Mouse (Mus musculus) thymus, postnatal 4 days (tissue): ENCODE measurements around the gene B3gat1.

Experiments
- DNase-seq: peaks from one replicate; pipeline ENCODE4 v3.0.0; 2021

B3gat1 gene

GRCm38 (mm10) chr9:26733206-26733891 is at the start of gene B3gat1:
B3gat1 (plus strand) TSS chr9:26733728.
- peak; percentile 22 for DNase-seq

GRCm38 (mm10) chr9:26689171-26689570 is 44.4 kb upstream of the B3gat1 start:
- no peak for DNase-seq

- DNase-seq: no peak
Observed at GRCm38 (mm10) chr9:26689956-26690698, 43.4 kb upstream of the B3gat1 start.

- no peak for DNase-seq
Observed at GRCm38 (mm10) chr9:26692641-26693040, 40.9 kb upstream of the B3gat1 start.

- DNase-seq: no peak
Observed at GRCm38 (mm10) chr9:26694656-26695055, 38.9 kb upstream of the B3gat1 start.

GRCm38 (mm10) chr9:26695178-26695577 is 38.4 kb upstream of the B3gat1 start:
- DNase-seq: no peak

- DNase-seq: no peak
Observed at GRCm38 (mm10) chr9:26698286-26698685, 35.2 kb upstream of the B3gat1 start.

GRCm38 (mm10) chr9:26700329-26700728 is 33.2 kb upstream of the B3gat1 start:
- no peak for DNase-seq

GRCm38 (mm10) chr9:26718388-26718787 is 15.1 kb upstream of the B3gat1 start:
- no peak for DNase-seq

- DNase-seq: no peak
Observed at GRCm38 (mm10) chr9:26721771-26722170, 11.8 kb upstream of the B3gat1 start.

- DNase-seq: no peak
Observed at GRCm38 (mm10) chr9:26725709-26726108, 7.8 kb upstream of the B3gat1 start.

- no peak for DNase-seq
Observed at GRCm38 (mm10) chr9:26727445-26727844, 6.1 kb upstream of the B3gat1 start.

GRCm38 (mm10) chr9:26728556-26728955 is 5.0 kb upstream of the B3gat1 start:
- no peak for DNase-seq

GRCm38 (mm10) chr9:26733986-26734385 is 458 bp downstream of the B3gat1 start:
- peak; percentile 6 for DNase-seq

- no peak for DNase-seq
Observed at GRCm38 (mm10) chr9:26737116-26737515, 3.6 kb downstream of the B3gat1 start.

- DNase-seq: no peak
Observed at GRCm38 (mm10) chr9:26742817-26743216, 9.3 kb downstream of the B3gat1 start.

GRCm38 (mm10) chr9:26747121-26747520 is 13.6 kb downstream of the B3gat1 start:
- no peak for DNase-seq

- DNase-seq: no peak
Observed at GRCm38 (mm10) chr9:26748893-26749292, 15.4 kb downstream of the B3gat1 start.

GRCm38 (mm10) chr9:26760081-26760480 is 26.6 kb downstream of the B3gat1 start:
- no peak for DNase-seq

- DNase-seq: no peak
Observed at GRCm38 (mm10) chr9:26760576-26760975, 27.0 kb downstream of the B3gat1 start.

- DNase-seq: no peak
Observed at GRCm38 (mm10) chr9:26762477-26762876, 28.9 kb downstream of the B3gat1 start.

- no peak for DNase-seq
Observed at GRCm38 (mm10) chr9:26768181-26768580, 34.7 kb downstream of the B3gat1 start.

GRCm38 (mm10) chr9:26775700-26776099 is 42.2 kb downstream of the B3gat1 start:
- no peak for DNase-seq

- DNase-seq: no peak
Observed at GRCm38 (mm10) chr9:26776122-26776902, 42.8 kb downstream of the B3gat1 start.
